Mouse (Mus musculus) gastrocnemius, postnatal 10 days (tissue): Measurements from ENCODE around the gene Nfil3. TPM values are rescaled to one million over a fixed set of nuclear protein-coding genes. Genes with fewer than 3 reads are reported as not detected.
A peak's percentile ranks its signal among the peaks of the same experiment; 100 is the strongest.

ENCODE experiments used
- DNase-seq: peaks from one replicate; pipeline ENCODE4 v3.0.0; 2021; ENCODE audit warnings: mixed read lengths
- long read RNA-seq, 2 experiments: library from polyadenylated mRNA; stranded (forward); transcript quantifications; one replicate each; pipeline ENCODE4 v2.0.0; 2021
- total RNA-seq, 2 experiments: library from RNA; stranded (reverse); gene quantifications; 2 replicates each; pipeline ENCODE4 v1.2.3; 2021

The Nfil3 gene
- 10 to 100 TPM; 14.8 to 18.4 TPM for total RNA-seq
- long read RNA-seq, experiment 1, transcript Nfil3-201 (2 exons, 2,026 nt): major isoform, 13 of 19 reads
- long read RNA-seq, experiment 1, partial matches to known transcripts: 0 of 19 reads
- long read RNA-seq, experiment 1, other reads (novel, unspliced or antisense): 6 of 19 reads
- long read RNA-seq, experiment 2, transcript Nfil3-201 (2 exons, 2,026 nt): major isoform, 20 of 25 reads
- long read RNA-seq, experiment 2, partial matches to known transcripts: 0 of 25 reads
- long read RNA-seq, experiment 2, other reads (novel, unspliced or antisense): 5 of 25 reads

- DNase-seq: peak; percentile 84
These were observed at the start of gene Nfil3 for GRCm38 (mm10) chr13:52980951-52981421. Gene Nfil3 (minus strand): TSS chr13:52981073.

- no peak for DNase-seq
These were observed 43.4 kb upstream of the Nfil3 start for GRCm38 (mm10) chr13:53024285-53024684.

- no peak for DNase-seq
These were observed 39.4 kb upstream of the Nfil3 start for GRCm38 (mm10) chr13:53020282-53020681.

- DNase-seq: no peak
These were observed 38.7 kb upstream of the Nfil3 start for GRCm38 (mm10) chr13:53019532-53019931.

- no peak for DNase-seq
These were observed 38.1 kb upstream of the Nfil3 start for GRCm38 (mm10) chr13:53018976-53019375.

GRCm38 (mm10) chr13:53017983-53018382 lies 37.1 kb upstream of the Nfil3 start:
- DNase-seq: no peak

- no peak for DNase-seq
These were observed 36.2 kb upstream of the Nfil3 start for GRCm38 (mm10) chr13:53017117-53017516.

GRCm38 (mm10) chr13:53011426-53011825 lies 30.6 kb upstream of the Nfil3 start:
- DNase-seq: no peak

GRCm38 (mm10) chr13:53008489-53009184 lies 27.8 kb upstream of the Nfil3 start:
- peak; percentile 68 for DNase-seq

GRCm38 (mm10) chr13:53007781-53008180 lies 26.9 kb upstream of the Nfil3 start:
- peak; percentile 37 for DNase-seq

GRCm38 (mm10) chr13:53003286-53003685 lies 22.4 kb upstream of the Nfil3 start:
- DNase-seq: no peak

- DNase-seq: no peak
These were observed 20.6 kb upstream of the Nfil3 start for GRCm38 (mm10) chr13:53001511-53001935.

GRCm38 (mm10) chr13:53000481-53000880 lies 19.6 kb upstream of the Nfil3 start:
- DNase-seq: no peak

GRCm38 (mm10) chr13:52998541-52998940 lies 17.7 kb upstream of the Nfil3 start:
- no peak for DNase-seq

GRCm38 (mm10) chr13:52997806-52998205 lies 16.9 kb upstream of the Nfil3 start:
- DNase-seq: no peak

- DNase-seq: no peak
These were observed 15.3 kb upstream of the Nfil3 start for GRCm38 (mm10) chr13:52996201-52996600.

- no peak for DNase-seq
These were observed 13.5 kb upstream of the Nfil3 start for GRCm38 (mm10) chr13:52994197-52994881.

- DNase-seq: no peak
These were observed 9.3 kb upstream of the Nfil3 start for GRCm38 (mm10) chr13:52990139-52990538.

GRCm38 (mm10) chr13:52989005-52989404 lies 8.1 kb upstream of the Nfil3 start:
- DNase-seq: no peak

- DNase-seq: no peak
These were observed 7.0 kb upstream of the Nfil3 start for GRCm38 (mm10) chr13:52987880-52988279.

- DNase-seq: no peak
These were observed 5.4 kb upstream of the Nfil3 start for GRCm38 (mm10) chr13:52986215-52986780.

GRCm38 (mm10) chr13:52985508-52986214 lies 4.8 kb upstream of the Nfil3 start:
- no peak for DNase-seq
